Mouse (Mus musculus): ENCODE measurements around the gene Ambra1.

GRCm38 (mm10) chr2:91834272-91834671 is 104.3 kb downstream of the Ambra1 start:
- TF ChIP-seq KAT2A (IDR thresholded peaks at IDR 0.05; ENCODE audit: insufficient replicate concordance, low read length) (no peak), POLR2A (IDR thresholded peaks at IDR 0.05; ENCODE audit: low read depth, low read length) (no peak)
